Mouse (Mus musculus) embryonic facial prominence, embryonic 15.5 days (tissue): ENCODE measurements around the gene Tmem184c. TPM values are rescaled to one million over a fixed set of nuclear protein-coding genes. Genes with fewer than 3 reads are reported as not detected.

Experiments
- ATAC-seq: fragments of 200-750 bp; cut with Nextera tagmentation; 2 replicates; pipeline ENCODE4 v1.8.0; 2017; ENCODE audit warnings: low read depth, moderate TSS enrichment; ENCODE audit not compliant: insufficient number of reproducible peaks, low FRiP score, low TSS enrichment
- H3K27ac ChIP-seq: fragments of 300-500 bp; sonication (generic); replicated peaks from 2 replicates; pipeline ENCODE4 v1.5.1; 2015; ENCODE audit warnings: mild to moderate bottlenecking, inconsistent platforms
- H3K27me3 ChIP-seq: fragments of 300-500 bp; sonication (generic); 2 replicates; pipeline ENCODE4 v1.6.1; 2015; ENCODE audit warnings: inconsistent platforms
- H3K36me3 ChIP-seq: fragments of 300-500 bp; sonication (generic); 2 replicates; pipeline ENCODE4 v1.6.1; 2015; ENCODE audit warnings: mild to moderate bottlenecking, inconsistent platforms
- H3K4me1 ChIP-seq: fragments of 300-500 bp; sonication (generic); 2 replicates; pipeline ENCODE4 v1.6.1; 2015; ENCODE audit warnings: inconsistent platforms
- H3K4me2 ChIP-seq: fragments of 300-500 bp; sonication (generic); replicated peaks from 2 replicates; pipeline ENCODE4 v1.6.1; 2015; ENCODE audit warnings: mild to moderate bottlenecking, inconsistent platforms
- H3K4me3 ChIP-seq: fragments of 300-500 bp; sonication (generic); replicated peaks from 2 replicates; pipeline ENCODE4 v1.5.1; 2015; ENCODE audit warnings: mild to moderate bottlenecking, inconsistent platforms
- H3K9ac ChIP-seq: fragments of 300-500 bp; sonication (generic); 2 replicates; pipeline ENCODE4 v1.6.1; 2015; ENCODE audit warnings: inconsistent platforms
- H3K9me3 ChIP-seq: fragments of 300-500 bp; sonication (generic); replicated peaks from 2 replicates; pipeline ENCODE4 v1.6.1; 2016; ENCODE audit warnings: inconsistent platforms
- WGBS: fragments of 180-500 bp; shearing (Covaris S2); methylation state at CpG from one replicate; pipeline ENCODE4 v1.1.7; 2015; 5-methylcytosine and 5-hydroxymethylcytosine counted together
- polyA plus RNA-seq: library from polyadenylated mRNA; unstranded; fragments of >200 nt; fragmentation: Nextera tagmentation; extraction: Ambion mirVana; gene quantifications from 2 replicates; pipeline ENCODE4 v1.2.1, GENCODE M21; 2015

Tmem184c gene
- 31.4 and 34.4 TPM in 2 replicates for polyA plus RNA-seq

DNA sequence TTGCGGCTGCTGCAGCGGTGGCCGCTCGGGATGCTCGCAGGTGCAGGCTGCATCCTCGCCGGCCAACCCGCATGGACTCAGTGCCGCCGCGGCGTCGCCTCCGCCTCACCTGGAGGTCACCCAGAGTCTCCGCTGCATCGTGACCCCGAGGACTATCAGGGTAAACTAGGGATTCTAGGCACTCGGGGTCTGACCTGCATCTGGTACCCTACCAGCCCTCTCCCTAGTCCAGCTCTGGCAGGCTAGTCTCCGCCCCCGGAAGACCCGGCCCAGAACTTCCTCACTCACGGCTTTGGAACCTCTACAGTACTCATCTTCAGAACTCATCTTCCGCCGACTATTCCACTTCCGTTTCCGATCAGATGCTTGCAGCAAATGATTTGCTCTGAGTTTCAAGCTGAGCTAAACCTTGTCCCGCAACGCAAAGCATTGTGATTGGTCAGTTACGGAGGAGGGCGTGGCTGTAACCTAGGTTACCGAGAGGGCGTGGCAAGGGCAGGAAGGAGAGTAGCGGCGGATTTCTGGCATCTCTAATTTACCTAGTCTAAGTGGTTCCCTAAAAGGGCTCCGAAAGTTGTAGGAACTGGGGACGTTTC is at the start of gene Tmem184c:
Gene Tmem184c (minus strand): TSS at position 325 of the 596 bp plus-strand sequence.
- H3K4me3 ChIP-seq = peak within 1 kb of the TSS; percentile 86
- peak within 1 kb of the TSS; percentile 59 for H3K9ac ChIP-seq
- ATAC-seq = peak; percentile 97
- H3K27me3 ChIP-seq = no peaks in the 10 kb centered on the region
- H3K4me1 ChIP-seq = peaks cover 12% of the 10 kb centered on the region; the same call in 1 of the 2 replicates
- H3K4me2 ChIP-seq = peak within 1 kb of the TSS; percentile 68
- H3K27ac ChIP-seq = peak within 1 kb of the TSS; percentile 63; the same call in 1 of the 2 replicates
- H3K9me3 ChIP-seq = no peaks in the 10 kb centered on the region
- peaks cover 3% of the 10 kb centered on the region for H3K36me3 ChIP-seq
- WGBS = 1% methylated on average over 36 of the region's 36 CpGs

DNA sequence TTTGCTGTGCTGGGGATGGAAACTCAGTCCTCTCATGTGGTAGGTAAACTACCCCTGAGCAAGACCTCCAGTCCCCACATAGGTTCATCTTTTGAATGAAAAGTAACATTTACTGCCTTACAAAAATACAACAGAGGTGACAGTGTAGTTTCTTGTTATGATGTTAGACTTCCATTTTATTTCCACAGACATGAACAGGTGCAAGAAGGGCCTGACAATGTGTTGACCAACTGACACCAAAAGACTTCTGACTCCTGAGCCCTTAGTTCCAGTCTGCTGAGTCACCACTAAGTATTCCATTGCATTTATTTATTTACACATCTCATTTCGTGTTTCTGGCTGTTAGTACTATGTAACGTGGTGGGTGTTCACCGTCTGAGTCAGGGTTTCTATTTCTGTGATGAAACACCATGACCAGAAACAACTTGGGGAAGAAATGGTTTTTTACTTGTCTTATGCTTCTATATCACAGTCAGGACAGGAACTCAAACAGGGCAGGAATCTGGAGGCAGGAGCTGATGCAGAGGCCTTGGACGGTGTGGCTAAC is 49.1 kb upstream of the Tmem184c start:
- no peak overlapping the region for H3K4me3 ChIP-seq
- no peak overlapping the region for H3K4me2 ChIP-seq
- 71% methylated on average over 4 of the region's 4 CpGs for WGBS
- H3K36me3 ChIP-seq = peaks cover 13% of the 10 kb centered on the region
- H3K9ac ChIP-seq = no peak overlapping the region
- H3K4me1 ChIP-seq = 0 out of 2 replicates have a peak, but pooled peaks cover 3% of the 10 kb centered on the region
- no peaks in the 10 kb centered on the region for H3K9me3 ChIP-seq
- H3K27me3 ChIP-seq = no peaks in the 10 kb centered on the region
- ATAC-seq = no peak
- H3K27ac ChIP-seq = no peak overlapping the region

DNA sequence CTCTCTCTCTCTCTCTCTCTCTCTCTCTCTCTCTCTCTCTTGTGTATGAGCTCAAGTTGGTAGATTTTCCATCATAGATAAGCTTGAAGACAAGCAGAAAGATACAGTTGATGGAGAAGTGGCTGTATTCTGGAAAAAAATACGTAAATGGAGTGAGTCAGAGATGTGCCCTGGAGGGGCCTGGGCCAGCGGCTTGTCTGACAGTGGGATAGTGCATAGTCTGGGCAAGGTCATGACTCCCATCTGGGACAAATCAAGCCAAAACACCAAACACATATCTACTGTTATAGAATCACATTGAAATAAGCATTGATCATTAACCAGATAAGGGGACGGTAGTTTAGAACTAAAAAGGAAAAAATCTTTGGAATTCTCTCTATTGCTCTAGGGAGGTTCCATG is 47.9 kb upstream of the Tmem184c start:
- Histone ChIP-seq H3K27me3 (no peaks in the 10 kb centered on the region), H3K4me1 (0 out of 2 replicates have a peak, but pooled peaks cover 3% of the 10 kb centered on the region), H3K9me3 (no peaks in the 10 kb centered on the region), H3K4me2 (no peak overlapping the region), H3K4me3 (no peak overlapping the region), H3K27ac (no peak overlapping the region), H3K9ac (no peak overlapping the region), H3K36me3 (peaks cover under 1% of the 10 kb centered on the region; the same call in 1 of the 2 replicates)
- 24% methylated on average over 3 of the region's 3 CpGs for WGBS
- no peak for ATAC-seq

DNA sequence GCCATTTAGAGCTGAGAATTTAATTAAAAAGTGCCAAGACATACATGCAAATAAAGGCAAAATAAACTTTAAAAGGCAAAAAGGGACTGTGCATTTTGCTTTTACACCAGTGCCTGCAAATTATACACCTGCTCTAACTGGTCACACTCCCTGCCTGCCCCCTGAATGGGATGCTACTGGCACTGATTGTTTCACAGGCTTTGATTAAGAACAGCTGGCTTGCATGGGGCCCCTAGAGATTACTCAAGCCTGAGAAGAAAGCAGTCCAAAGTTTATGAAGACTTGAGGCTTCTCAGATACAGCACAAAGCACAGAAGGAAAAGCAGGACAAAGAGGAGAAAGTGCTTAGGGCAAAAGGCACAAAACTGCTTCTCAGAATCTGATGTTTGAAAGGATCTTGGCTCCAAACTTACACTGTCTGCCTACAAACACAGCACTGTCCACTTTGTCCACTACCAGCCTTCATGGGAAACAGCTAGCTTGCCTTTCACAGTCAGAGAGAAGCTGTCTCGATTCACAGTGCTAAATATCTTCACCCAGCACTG is 40.2 kb upstream of the Tmem184c start:
- Histone ChIP-seq H3K4me3 (no peak overlapping the region), H3K27me3 (no peaks in the 10 kb centered on the region), H3K27ac (no peak overlapping the region), H3K36me3 (no peaks in the 10 kb centered on the region), H3K9ac (no peak overlapping the region), H3K4me2 (no peak overlapping the region), H3K4me1 (no peaks in the 10 kb centered on the region), H3K9me3 (no peaks in the 10 kb centered on the region)
- ATAC-seq = no peak
- 29% methylated on average over 1 of the region's 1 CpGs for WGBS

DNA sequence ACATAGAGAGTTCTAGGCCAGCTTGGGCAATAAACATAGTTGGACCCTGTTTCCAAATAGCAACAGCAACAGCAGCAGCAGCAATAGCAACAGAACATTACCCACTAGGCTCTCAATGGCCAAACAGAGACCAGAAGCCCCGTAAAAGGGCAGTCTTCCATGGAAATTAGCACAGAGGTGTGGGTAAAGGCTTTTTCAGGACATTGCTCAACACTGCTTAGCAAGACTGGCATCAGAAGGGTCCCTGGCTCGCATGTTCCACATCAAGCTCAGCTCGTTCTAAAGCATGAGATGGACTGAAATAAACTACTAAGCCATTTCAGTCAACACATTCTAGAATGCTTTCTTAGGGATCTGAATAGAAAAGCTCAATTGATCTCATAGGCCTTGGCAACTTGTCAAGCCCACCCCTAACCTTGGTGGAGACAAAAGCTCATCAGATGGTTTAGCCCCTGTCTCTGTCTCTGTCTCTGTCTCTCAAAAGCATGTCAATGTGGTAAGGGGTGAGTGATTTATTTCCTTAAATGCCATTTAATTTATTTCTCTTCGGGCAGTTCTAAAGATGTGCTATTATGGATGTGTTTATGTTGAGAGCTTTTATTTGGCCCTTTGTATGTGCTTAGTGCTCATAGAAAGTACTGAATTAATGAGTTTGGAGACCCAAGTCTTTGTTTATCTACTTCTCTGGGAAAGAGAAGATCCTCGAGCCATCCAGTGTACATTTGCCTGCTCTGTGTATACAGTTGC is 29.8 kb upstream of the Tmem184c start:
- Histone ChIP-seq H3K9ac (no peak overlapping the region), H3K9me3 (no peaks in the 10 kb centered on the region), H3K36me3 (no peaks in the 10 kb centered on the region), H3K4me3 (no peak overlapping the region), H3K27me3 (no peaks in the 10 kb centered on the region), H3K27ac (no peak overlapping the region), H3K4me2 (no peak overlapping the region), H3K4me1 (no peaks in the 10 kb centered on the region)
- no peak for ATAC-seq
- WGBS = 70% methylated on average over 5 of the region's 5 CpGs

DNA sequence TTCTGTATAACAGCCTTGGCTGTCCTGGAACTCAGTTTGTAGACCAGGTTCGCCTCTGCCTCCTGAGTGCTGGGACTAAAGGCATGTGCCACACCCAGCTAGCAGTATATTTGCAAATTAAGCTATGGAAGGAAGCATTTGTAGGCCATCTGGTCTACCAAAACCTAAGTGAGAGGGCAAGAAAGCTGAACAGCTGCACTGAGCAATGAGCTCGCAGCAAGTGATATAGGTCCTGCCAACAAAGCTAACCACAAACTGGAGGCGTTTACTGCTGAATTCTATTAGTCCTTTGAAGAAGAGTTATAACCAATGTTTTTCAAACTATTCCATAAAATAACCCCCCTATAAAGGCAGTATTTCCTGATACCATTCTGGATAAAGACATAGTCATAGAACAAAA is 27.1 kb upstream of the Tmem184c start:
- Histone ChIP-seq H3K36me3 (no peaks in the 10 kb centered on the region), H3K27me3 (no peaks in the 10 kb centered on the region), H3K4me2 (no peak overlapping the region), H3K27ac (no peak overlapping the region), H3K9ac (no peak overlapping the region), H3K4me3 (no peak overlapping the region), H3K9me3 (no peaks in the 10 kb centered on the region), H3K4me1 (peaks cover 12% of the 10 kb centered on the region; the same call in 1 of the 2 replicates)
- WGBS = 47% methylated on average over 3 of the region's 3 CpGs
- ATAC-seq = no peak

DNA sequence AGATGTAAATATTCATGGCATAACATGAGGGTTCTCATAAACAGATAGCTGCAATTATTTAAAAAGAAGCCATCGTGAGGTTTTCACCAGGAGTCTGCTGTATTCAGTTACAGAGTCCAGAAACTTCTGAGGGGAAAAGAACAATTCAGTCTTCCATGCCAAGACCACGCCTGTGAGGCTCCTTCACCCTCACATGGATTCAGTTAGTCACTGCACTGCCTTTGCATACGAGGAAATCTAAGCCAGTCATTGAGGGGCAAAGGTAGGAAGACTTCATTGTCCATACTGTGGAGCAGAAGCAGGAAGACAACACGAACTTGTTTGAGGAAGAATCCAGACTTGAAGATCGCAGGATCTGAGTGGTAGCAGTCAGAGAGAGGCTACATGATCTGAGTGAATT is 23.5 kb upstream of the Tmem184c start:
- no peak for ATAC-seq
- WGBS = 35% methylated on average over 5 of the region's 5 CpGs
- H3K4me1 ChIP-seq = peaks cover 20% of the 10 kb centered on the region; the same call in 1 of the 2 replicates

DNA sequence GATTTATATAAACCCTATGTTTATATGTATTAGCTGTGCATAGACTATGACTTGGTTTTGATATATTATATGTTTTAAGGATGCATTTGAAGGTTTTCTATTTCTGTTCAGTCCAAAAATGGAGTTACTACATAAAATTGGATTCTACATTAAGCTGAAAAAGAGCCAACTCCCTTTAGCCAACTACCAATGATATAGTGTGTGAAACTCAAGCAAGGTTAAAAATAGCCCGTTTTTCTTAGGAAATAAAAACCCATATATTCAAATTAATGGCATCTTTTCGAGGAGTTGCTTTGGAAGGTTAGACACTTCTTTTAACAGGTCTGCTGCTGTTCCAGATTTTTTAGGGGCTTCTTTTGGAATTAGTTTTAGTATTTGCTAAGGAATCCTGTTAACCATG is 22.7 kb upstream of the Tmem184c start:
- Histone ChIP-seq H3K4me2 (no peak overlapping the region), H3K9me3 (no peaks in the 10 kb centered on the region), H3K27ac (no peak overlapping the region), H3K9ac (no peak overlapping the region), H3K4me3 (no peak overlapping the region), H3K27me3 (no peaks in the 10 kb centered on the region), H3K36me3 (no peaks in the 10 kb centered on the region), H3K4me1 (peaks cover 20% of the 10 kb centered on the region; the same call in 1 of the 2 replicates)
- no peak for ATAC-seq
- 64% methylated on average over 2 of the region's 2 CpGs for WGBS

More for the DNA sequence above, 23.5 kb upstream of the Tmem184c start:
- Histone ChIP-seq H3K9me3 (no peaks in the 10 kb centered on the region), H3K4me3 (no peak overlapping the region), H3K36me3 (no peaks in the 10 kb centered on the region), H3K9ac (no peak overlapping the region), H3K27me3 (no peaks in the 10 kb centered on the region), H3K27ac (peak overlapping the region; percentile 65), H3K4me2 (no peak overlapping the region)

DNA sequence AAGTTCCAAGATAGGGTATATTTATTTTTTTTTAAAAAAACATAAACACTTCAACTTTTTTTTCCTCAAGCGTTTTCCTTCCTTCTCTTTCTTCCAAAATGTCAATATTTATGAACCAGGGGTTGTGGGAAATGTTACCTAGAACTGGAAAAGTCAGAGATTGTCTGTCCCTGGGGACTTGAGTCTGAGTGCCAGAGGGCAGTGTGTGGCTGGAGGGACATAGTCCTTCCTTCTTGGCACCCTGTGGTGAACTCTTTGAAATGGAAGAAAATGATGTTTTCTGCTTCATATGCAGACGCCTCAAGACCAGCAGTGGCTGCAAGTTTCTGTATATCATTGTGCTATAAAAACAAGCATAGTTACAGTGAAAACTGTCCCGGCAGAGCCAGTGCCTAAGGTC is 20.2 kb upstream of the Tmem184c start:
- no peaks in the 10 kb centered on the region for H3K27me3 ChIP-seq
- H3K27ac ChIP-seq = no peak overlapping the region; the same call in 1 of the 2 replicates
- WGBS = 46% methylated on average over 3 of the region's 3 CpGs
- no peaks in the 10 kb centered on the region for H3K9me3 ChIP-seq
- no peaks in the 10 kb centered on the region for H3K36me3 ChIP-seq
- peaks cover 20% of the 10 kb centered on the region; the same call in 1 of the 2 replicates for H3K4me1 ChIP-seq
- no peak overlapping the region for H3K4me2 ChIP-seq
- no peak for ATAC-seq
- H3K9ac ChIP-seq = no peak overlapping the region
- H3K4me3 ChIP-seq = no peak overlapping the region

DNA sequence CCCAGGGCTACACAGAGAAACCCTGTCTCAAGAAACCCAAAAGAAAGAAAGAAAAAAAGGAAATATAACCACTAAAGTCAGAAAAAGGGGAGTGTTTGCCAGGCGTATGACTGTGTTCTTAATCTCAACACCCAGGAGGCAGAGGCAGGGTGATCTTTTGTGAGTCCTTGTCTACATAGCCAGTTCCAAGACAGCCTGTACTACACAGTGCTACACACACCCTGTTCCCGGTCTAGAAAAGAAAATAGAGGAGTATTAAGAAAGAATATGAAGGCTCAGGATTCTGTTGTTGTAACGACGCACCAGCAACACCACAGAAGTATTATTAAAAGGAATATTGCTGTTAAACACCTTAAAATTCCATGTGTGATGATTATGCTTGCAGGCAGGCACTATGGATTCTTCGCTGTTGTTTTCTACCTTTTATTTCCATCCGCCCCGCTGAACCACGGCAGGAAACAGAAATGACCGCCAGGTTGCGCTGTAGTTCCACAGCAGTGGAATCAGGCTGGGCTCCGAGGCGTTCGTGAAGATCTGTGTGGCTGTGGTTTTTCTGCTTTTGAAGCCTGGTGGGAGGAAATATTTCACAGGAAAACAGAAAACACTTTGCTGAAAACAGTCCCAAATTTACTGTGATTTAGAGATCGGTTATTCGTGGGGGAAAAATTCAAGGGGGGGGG is 19.5 kb upstream of the Tmem184c start:
- Histone ChIP-seq H3K4me1 (peaks cover 20% of the 10 kb centered on the region; the same call in 1 of the 2 replicates), H3K36me3 (no peaks in the 10 kb centered on the region), H3K4me2 (no peak overlapping the region), H3K27me3 (no peaks in the 10 kb centered on the region), H3K4me3 (no peak overlapping the region), H3K9me3 (no peaks in the 10 kb centered on the region), H3K9ac (no peak overlapping the region), H3K27ac (no peak overlapping the region)
- WGBS = 17% methylated on average over 15 of the region's 15 CpGs
- peak; percentile 79 for ATAC-seq
